Mouse (Mus musculus) bone marrow, adult 2 months (tissue): ENCODE data around the gene Dnajc21.

ENCODE experiments used
- CTCF ChIP-seq: fragments of 200-500 bp; IDR thresholded peaks from 2 replicates; pipeline ENCODE4 v1.5.1; 2011; ENCODE audit warnings: low read length, control low read depth; ENCODE audit not compliant: control insufficient read depth, insufficient read depth
- POLR2A ChIP-seq: fragments of 200-500 bp; IDR thresholded peaks from 2 replicates; pipeline ENCODE4 v1.6.1; 2011; ENCODE audit warnings: low read depth, mild to moderate bottlenecking, control low read depth, low read length, borderline replicate concordance; ENCODE audit not compliant: control insufficient read depth

GRCm38 (mm10) chr15:10470941-10471340 is 625 bp upstream of the Dnajc21 start:
- no peak for TF ChIP-seq POLR2A
- no peak for TF ChIP-seq CTCF
